Mouse (Mus musculus): ENCODE results near the gene Rhbdf2.

The Rhbdf2 gene

DNA sequence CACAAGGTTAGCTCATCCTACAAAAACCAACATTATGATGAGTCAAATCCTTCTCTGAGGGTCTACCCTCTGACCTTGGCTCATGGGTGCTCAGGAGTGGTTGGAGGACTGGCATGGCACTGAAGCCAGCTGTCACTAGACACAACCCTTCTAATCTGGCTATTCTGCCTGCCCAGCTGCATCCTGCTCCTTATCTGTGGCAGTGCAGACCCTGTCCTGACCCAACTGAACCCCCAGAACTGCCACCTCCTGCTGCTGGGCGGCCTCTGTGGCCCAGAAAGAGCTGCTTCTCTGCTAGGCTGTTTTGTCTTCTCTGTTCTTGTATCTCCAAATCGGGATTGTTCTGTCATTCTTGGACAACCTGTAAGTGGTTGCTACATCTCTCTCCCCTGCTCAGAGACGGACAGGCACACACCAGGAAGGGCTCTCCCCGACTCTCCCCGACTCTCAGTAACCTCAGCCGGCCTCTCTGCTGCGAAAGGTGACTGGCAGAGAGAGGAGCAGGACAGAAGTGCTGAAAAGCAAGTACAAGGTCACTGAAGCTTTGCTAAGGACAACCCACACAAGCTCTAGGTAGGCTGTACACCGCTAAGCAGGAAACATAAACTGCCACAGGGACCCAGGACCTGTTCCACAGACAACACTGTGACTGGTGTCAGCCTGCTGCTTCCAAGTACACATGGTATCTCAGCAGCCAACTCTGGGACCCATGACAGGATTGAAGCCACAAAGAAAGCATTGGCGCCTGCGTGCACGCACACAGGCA lies 77.4 kb downstream of the Rhbdf2 start:
- DNase-seq (ENCODE audit: low read depth) = peak; percentile 90

DNA sequence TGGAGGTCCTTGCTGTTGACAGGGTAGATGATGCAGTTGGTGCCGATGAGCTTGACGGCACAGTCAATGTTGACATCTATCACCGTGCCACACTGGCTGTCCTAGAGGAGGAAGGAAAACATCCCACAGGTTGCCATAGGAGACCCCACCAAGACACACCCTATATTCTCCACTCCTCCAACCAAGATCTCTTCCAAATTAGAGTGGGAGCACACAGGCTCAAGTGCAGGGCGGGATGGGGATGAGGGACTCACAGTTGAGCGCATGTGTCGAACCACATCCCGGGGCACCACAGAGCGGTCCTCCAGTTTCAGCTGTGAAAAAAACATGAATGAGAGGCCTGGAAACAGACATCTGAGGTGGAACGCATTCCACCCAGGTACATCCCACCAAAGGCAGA lies 78.0 kb downstream of the Rhbdf2 start:
- no peak for DNase-seq (ENCODE audit: low read depth)

Data from 416B (cell line).